ENCODE assay signal across 8 mouse cellular contexts in genomic region chr11:59098339-59098738, GRCm38 (mm10). TPM values are rescaled to one million over a fixed set of nuclear protein-coding genes. Genes with fewer than 3 reads are reported as not detected.
DNase-seq lines count a peak whose midpoint lies in the region; ATAC-seq and TF ChIP-seq lines count a peak whose summit lies in the region.
"Had no signal": no experiment of that assay in that cellular context is flagged by ENCODE, and none has a peak within 500 bp of the region (broad histone marks: within the 10 kb centered on the region; RNA-seq: fewer than 3 reads in every experiment).

No protein-coding gene starts in this region.

- H3K4me2 ChIP-seq in kidney, embryonic 15.5 days: no peak overlapping the region

- no peak overlapping the region for H3K9ac ChIP-seq in kidney, embryonic 15.5 days

- no peaks in the 10 kb centered on the region for H3K36me3 ChIP-seq in kidney, adult 2 months (ENCODE audit: control insufficient read depth, insufficient read depth, low read length)
- H3K36me3 ChIP-seq in kidney, embryonic 15.5 days: no peaks in the 10 kb centered on the region

- 26% methylated on average over 2 of the region's 2 CpGs for WGBS in kidney, adult 2 months
- WGBS in kidney, embryonic 15.5 days: 27% methylated on average over 2 of the region's 2 CpGs
- WGBS in lung, adult 2 months: 21% methylated on average over 2 of the region's 2 CpGs

- no peaks in the 10 kb centered on the region for H3K27me3 ChIP-seq in kidney, adult 2 months (replicated peaks; ENCODE audit: control insufficient read depth, insufficient read depth, low read length)
- no peaks in the 10 kb centered on the region for H3K27me3 ChIP-seq in kidney, embryonic 15.5 days

- no peak overlapping the region for H3K27ac ChIP-seq in kidney, adult 2 months (ENCODE audit: insufficient read depth, low read depth, low read length)
- H3K27ac ChIP-seq in kidney, embryonic 15.5 days: no peak overlapping the region
- H3K27ac ChIP-seq: macrophage had no signal

- peak; percentile 48 for DNase-seq in kidney, adult 2 months
- DNase-seq in CD4-positive helper T cell, adult 2 months (ENCODE audit: low read depth, low spot score): peak; percentile 32
- peak; percentile 82 for DNase-seq in NIH3T3 (ENCODE audit: low read depth)
- peak; percentile 24 for DNase-seq in lung, adult 2 months
- DNase-seq in thymus, postnatal 4 days: peak; percentile 84

- TF ChIP-seq POLR2A in kidney, adult 2 months (IDR thresholded peaks at IDR 0.05; ENCODE audit: low read depth, low read length): no peak
- TF ChIP-seq POLR2A in lung, adult 2 months (IDR thresholded peaks at IDR 0.05; ENCODE audit: borderline replicate concordance, extremely low read depth, low read depth, low read length): no peak

- no peak overlapping the region for H3K4me3 ChIP-seq in kidney, adult 2 months (ENCODE audit: insufficient read depth, low read depth, low read length)
- H3K4me3 ChIP-seq in kidney, embryonic 15.5 days (replicated peaks): no peak overlapping the region
- H3K4me3 ChIP-seq in lung, adult 2 months (replicated peaks; ENCODE audit: extremely low read depth, low read depth, low read length): no peak overlapping the region

- H3K4me1 ChIP-seq in kidney, adult 2 months (ENCODE audit: control insufficient read depth, insufficient read depth, low read length): no peaks in the 10 kb centered on the region
- H3K4me1 ChIP-seq in kidney, embryonic 15.5 days: no peaks in the 10 kb centered on the region
- no peaks in the 10 kb centered on the region for H3K4me1 ChIP-seq in lung, adult 2 months (ENCODE audit: control insufficient read depth, insufficient read depth, low read length)

- no peaks in the 10 kb centered on the region for H3K9me3 ChIP-seq in kidney, embryonic 15.5 days (replicated peaks)

- peak; percentile 62 for TF ChIP-seq CTCF in kidney, adult 2 months (conservative IDR thresholded peaks at IDR 0.05; ENCODE audit: insufficient read depth, insufficient read length, low read depth, low read length)
- peak; percentile 33 for TF ChIP-seq CTCF in lung, adult 2 months (IDR thresholded peaks at IDR 0.05; ENCODE audit: insufficient read depth, low read length)

- no peak for ATAC-seq in kidney, embryonic 15.5 days (replicated peaks; ENCODE audit: low FRiP score)
- 0 out of 2 replicates have a peak, but pooled peaks have one; percentile 45 for ATAC-seq in common myeloid progenitor, adult 5-6 weeks (replicated peaks; ENCODE audit: low read depth, poor library complexity, severe bottlenecking)

RNA-seq across cellular contexts. Expression of gene Obscn, which starts 37.9 kb away (rescaled TPM):
- 0.15 and 6.2 TPM in 2 replicates for polyA plus RNA-seq in kidney, adult 2 months (2012; rRNA removed)
- 0.60 and 0.66 TPM in 2 replicates for polyA plus RNA-seq in kidney, embryonic 15.5 days (2015; fragmentation: Nextera tagmentation; extraction: Ambion mirVana)
- 0.19 TPM in 1 of 2 replicates, not detected in the other for total RNA-seq in common myeloid progenitor, adult 5-6 weeks (2017)
- 5.3 and 19.0 TPM in 2 replicates for polyA plus RNA-seq in lung, adult 2 months (2012; rRNA removed)

Comparison
In these comparisons a context has a peak if more than half of its experiments do, and no peak if none do; other contexts are left out.
1. DNase-seq: peak in every context shown above with its lines; median percentile 84 in thymus, postnatal 4 days; 82 in NIH3T3; 48 in kidney, adult 2 months; 32 in CD4-positive helper T cell, adult 2 months; 24 in lung, adult 2 months.